Mouse (Mus musculus) urinary bladder, adult 18-20 months (tissue): Measurements from ENCODE around the gene Wbp2nl.
A peak's percentile ranks its signal among the peaks of the same experiment; 100 is the strongest.

Source experiments
- DNase-seq, 2 experiments: peaks; one replicate each; pipeline ENCODE4 v3.0.0; 2022; ENCODE audit warnings: low spot score in 2 of 2, mixed read lengths in 2 of 2

Wbp2nl gene

GRCm38 (mm10) chr15:82317839-82318238, 19.1 kb downstream of the Wbp2nl start:
- DNase-seq: no peak

GRCm38 (mm10) chr15:82319613-82320012, 20.9 kb downstream of the Wbp2nl start:
- no peak for DNase-seq

- no peak for DNase-seq
Observed at GRCm38 (mm10) chr15:82322195-82322594, 23.4 kb downstream of the Wbp2nl start.

GRCm38 (mm10) chr15:82325382-82325781, 26.6 kb downstream of the Wbp2nl start:
- DNase-seq: no peak

GRCm38 (mm10) chr15:82335194-82335593, 36.4 kb downstream of the Wbp2nl start:
- no peak for DNase-seq

GRCm38 (mm10) chr15:82336629-82337028, 37.9 kb downstream of the Wbp2nl start:
- DNase-seq: no peak

- DNase-seq: no peak
Observed at GRCm38 (mm10) chr15:82337875-82338274, 39.1 kb downstream of the Wbp2nl start.

GRCm38 (mm10) chr15:82338593-82339112, 39.9 kb downstream of the Wbp2nl start, which contains the start of the genes Naga, Pheta2 and Smdt1:
TSS of gene Naga (minus strand) at chr15:82338925.
TSS of gene Pheta2 (plus strand) at chr15:82338942.
TSS of gene Smdt1 (plus strand) at chr15:82338959.
- peak; percentile 93 for DNase-seq

- no peak for DNase-seq
Observed at GRCm38 (mm10) chr15:82339150-82339549, 40.4 kb downstream of the Wbp2nl start.

- DNase-seq: no peak
Observed at GRCm38 (mm10) chr15:82339634-82340254, 41.0 kb downstream of the Wbp2nl start.

GRCm38 (mm10) chr15:82340414-82341035, 41.8 kb downstream of the Wbp2nl start:
- DNase-seq: peak in 1 of 2 experiments; percentile 14

- DNase-seq: peak; percentile 58 to 60
Observed at GRCm38 (mm10) chr15:82341036-82341501, 42.3 kb downstream of the Wbp2nl start.

- DNase-seq: no peak
Observed at GRCm38 (mm10) chr15:82341675-82342542, 43.2 kb downstream of the Wbp2nl start.

- no peak for DNase-seq
Observed at GRCm38 (mm10) chr15:82342543-82342935, 43.8 kb downstream of the Wbp2nl start.

- no peak for DNase-seq
Observed at GRCm38 (mm10) chr15:82343368-82344287, 44.9 kb downstream of the Wbp2nl start.

GRCm38 (mm10) chr15:82344971-82345370, 46.2 kb downstream of the Wbp2nl start:
- DNase-seq: no peak

GRCm38 (mm10) chr15:82345820-82346470, 47.2 kb downstream of the Wbp2nl start:
- peak; percentile 95 to 96 for DNase-seq

GRCm38 (mm10) chr15:82346580-82347302, 48.0 kb downstream of the Wbp2nl start:
- no peak for DNase-seq

GRCm38 (mm10) chr15:82347303-82347676, 48.5 kb downstream of the Wbp2nl start:
- no peak for DNase-seq

GRCm38 (mm10) chr15:82347852-82348251, 49.1 kb downstream of the Wbp2nl start:
- DNase-seq: no peak
